Mouse (Mus musculus): ENCODE measurements at regions not wholly inside any gene's neighbourhood (a gene's known extent, or its start where the extent isn't known, plus 50 kb on each side); places are given as distances from the start of the nearest gene placed in this dataset.

- no peak for DNase-seq (ENCODE audit: inconsistent ontology term)
Observed at GRCm38 (mm10) chr9:120233011-120233410, 68.3 kb upstream of the Myrip start.

- peak; percentile 27 for DNase-seq (ENCODE audit: inconsistent ontology term)
Observed at GRCm38 (mm10) chr9:120235054-120235453, 66.3 kb upstream of the Myrip start.

GRCm38 (mm10) chr9:120245444-120245843, 55.9 kb upstream of the Myrip start:
- no peak for DNase-seq (ENCODE audit: inconsistent ontology term)

- no peak for DNase-seq (ENCODE audit: inconsistent ontology term)
Observed at GRCm38 (mm10) chr9:120248728-120249127, 52.6 kb upstream of the Myrip start.
